Mouse (Mus musculus): ENCODE measurements around the gene Ssh2.
A peak's percentile ranks its signal among the peaks of the same experiment; 100 is the strongest.

The Ssh2 gene

DNA sequence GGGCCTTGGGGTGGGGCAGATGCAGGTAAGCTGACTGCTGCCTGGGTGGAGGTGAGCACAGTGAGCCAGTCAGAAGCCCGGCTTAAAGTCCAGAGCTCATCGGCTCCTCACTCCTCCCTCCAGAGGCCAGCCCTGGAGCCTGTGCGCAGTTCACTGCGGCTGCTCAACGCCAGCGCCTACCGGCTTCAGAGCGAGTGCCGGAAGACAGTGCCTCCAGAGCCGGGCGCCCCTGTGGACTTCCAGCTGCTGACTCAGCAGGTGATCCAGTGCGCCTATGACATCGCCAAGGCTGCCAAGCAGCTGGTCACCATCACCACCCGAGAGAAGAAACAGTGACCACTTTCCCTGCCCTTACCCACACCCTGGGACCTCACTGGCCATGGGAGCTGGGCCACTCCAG, 290.2 kb downstream of the Ssh2 start:
- H3K4me1 ChIP-seq (replicated peaks; ENCODE audit: low read depth, low read length), result peaks cover 83% of the 10 kb centered on the region
- 0 out of 2 replicates have a peak, but pooled peaks cover 2% of the 10 kb centered on the region for H3K27me3 ChIP-seq (ENCODE audit: insufficient read depth, low read length)
- H3K4me3 ChIP-seq (replicated peaks; ENCODE audit: low read length), result 0 out of 2 replicates have a peak overlapping the region, but pooled peaks have one; percentile 46
- TF ChIP-seq POU5F1 (IDR thresholded peaks at IDR 0.05; ENCODE audit: borderline replicate concordance, low read length) (no peak), CTCF (conservative IDR thresholded peaks at IDR 0.05; ENCODE audit: low read length) (no peak), NANOG (IDR thresholded peaks at IDR 0.05; ENCODE audit: borderline replicate concordance, low read length) (no peak)
- peaks cover 76% of the 10 kb centered on the region for H3K36me3 ChIP-seq (ENCODE audit: insufficient read depth, low read length)
- no peaks in the 10 kb centered on the region for H3K9me3 ChIP-seq (ENCODE audit: low read length)

DNA sequence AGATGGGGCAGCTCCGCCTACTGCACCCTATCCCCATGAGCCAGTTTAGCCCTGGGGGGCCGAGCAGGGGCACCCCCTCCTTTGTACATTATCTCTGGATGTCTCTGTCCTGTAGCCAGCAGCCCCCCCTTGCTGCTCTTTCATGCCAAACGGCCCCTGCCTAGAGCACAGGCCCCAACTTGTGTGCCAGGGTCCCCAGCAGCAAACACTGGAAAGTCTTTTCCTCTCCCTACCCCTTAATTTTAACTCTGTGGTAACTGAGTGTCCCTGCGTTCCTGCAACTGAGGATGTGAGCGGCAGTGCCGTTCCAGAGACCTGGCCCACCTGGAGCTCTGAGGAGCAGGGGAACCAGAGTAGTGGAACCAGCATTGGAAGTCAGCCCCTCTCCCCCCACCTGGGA, 290.9 kb downstream of the Ssh2 start:
- 0 out of 2 replicates have a peak, but pooled peaks cover 2% of the 10 kb centered on the region for H3K27me3 ChIP-seq (ENCODE audit: insufficient read depth, low read length)
- no peaks in the 10 kb centered on the region for H3K9me3 ChIP-seq (ENCODE audit: low read length)
- peaks cover 69% of the 10 kb centered on the region for H3K36me3 ChIP-seq (ENCODE audit: insufficient read depth, low read length)
- no peak overlapping the region for H3K4me3 ChIP-seq (replicated peaks; ENCODE audit: low read length)
- TF ChIP-seq NANOG (IDR thresholded peaks at IDR 0.05; ENCODE audit: borderline replicate concordance, low read length), result no peak
- TF ChIP-seq POU5F1 (IDR thresholded peaks at IDR 0.05; ENCODE audit: borderline replicate concordance, low read length), result no peak
- no peak for TF ChIP-seq CTCF (conservative IDR thresholded peaks at IDR 0.05; ENCODE audit: low read length)
- H3K4me1 ChIP-seq (replicated peaks; ENCODE audit: low read depth, low read length), result peaks cover 77% of the 10 kb centered on the region

DNA sequence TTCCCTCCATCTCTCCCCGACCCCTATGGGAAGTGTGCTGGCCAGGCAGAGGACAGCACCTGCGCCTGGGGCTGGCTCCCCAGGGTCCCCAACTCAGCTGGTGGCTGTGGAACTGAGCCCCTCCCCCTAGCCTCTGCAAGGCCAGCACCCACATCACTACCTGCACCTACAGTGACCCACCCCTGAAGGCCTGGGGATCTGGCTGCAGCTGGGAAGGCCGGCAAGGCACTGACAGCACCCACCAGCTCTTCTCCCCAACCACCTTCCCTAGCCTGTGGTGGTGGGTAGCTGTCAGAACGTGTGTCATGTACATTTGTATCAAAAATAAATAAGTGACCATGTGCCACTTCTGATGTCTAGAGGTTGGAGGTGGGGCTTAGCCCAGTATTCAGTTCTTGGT, 291.3 kb downstream of the Ssh2 start:
- Histone ChIP-seq H3K27me3 (ENCODE audit: insufficient read depth, low read length) (peaks cover 5% of the 10 kb centered on the region; the same call in 1 of the 2 replicates), H3K9me3 (ENCODE audit: low read length) (no peaks in the 10 kb centered on the region), H3K36me3 (ENCODE audit: insufficient read depth, low read length) (peaks cover 64% of the 10 kb centered on the region), H3K4me3 (replicated peaks; ENCODE audit: low read length) (no peak overlapping the region), H3K4me1 (replicated peaks; ENCODE audit: low read depth, low read length) (peaks cover 75% of the 10 kb centered on the region)
- TF ChIP-seq NANOG (IDR thresholded peaks at IDR 0.05; ENCODE audit: borderline replicate concordance, low read length) (no peak), POU5F1 (IDR thresholded peaks at IDR 0.05; ENCODE audit: borderline replicate concordance, low read length) (no peak), CTCF (conservative IDR thresholded peaks at IDR 0.05; ENCODE audit: low read length) (no peak)

DNA sequence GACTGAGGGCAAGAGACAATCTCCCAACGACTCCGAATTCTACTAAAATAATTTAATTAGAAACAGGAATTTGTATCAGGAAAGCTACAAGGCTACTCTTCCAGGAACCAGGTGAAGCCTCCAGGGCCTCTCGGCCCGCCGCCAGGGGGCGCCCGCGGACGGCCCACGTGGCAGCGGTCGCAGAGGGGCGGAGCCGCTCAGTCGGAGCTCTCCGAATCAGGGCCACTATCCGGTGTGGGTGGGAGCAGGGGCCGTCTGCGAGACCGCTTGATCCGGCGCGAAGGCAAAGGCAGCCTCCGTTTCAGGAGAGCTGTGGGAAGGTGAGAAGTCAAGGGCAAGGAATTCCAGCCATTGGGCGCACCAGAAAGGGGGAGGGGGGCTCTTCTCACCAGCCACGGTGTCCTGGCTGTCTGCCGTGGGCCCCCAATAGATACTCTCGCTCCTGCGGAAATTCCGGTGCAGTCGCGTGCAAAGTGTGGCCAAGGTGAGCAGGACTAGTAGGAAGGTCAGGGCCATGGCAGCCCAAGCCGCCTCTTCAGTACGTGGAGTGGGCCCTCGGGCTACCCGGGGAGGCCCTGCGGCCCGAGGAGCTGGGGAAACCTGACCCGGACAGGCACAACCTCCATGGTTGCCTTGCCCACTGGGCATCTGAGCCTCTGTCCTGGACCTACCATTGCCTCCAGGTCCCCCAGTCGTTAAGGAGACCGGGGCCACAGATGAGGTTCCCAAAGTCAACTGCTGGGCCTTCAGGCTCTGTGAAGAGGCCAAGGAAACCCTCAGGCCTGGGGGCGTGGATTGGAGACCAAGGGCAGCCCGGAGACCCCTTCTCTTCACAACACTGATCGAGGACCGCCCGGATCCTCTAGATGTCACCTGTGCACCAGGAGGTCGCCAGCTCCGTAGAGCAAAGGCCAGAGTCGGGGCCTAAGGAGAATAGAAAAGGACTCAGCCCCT, 292.3 kb downstream of the Ssh2 start:
- H3K9me3 ChIP-seq (ENCODE audit: low read length), result no peaks in the 10 kb centered on the region

More for the DNA sequence above, 292.3 kb downstream of the Ssh2 start:
- Histone ChIP-seq H3K4me3 (replicated peaks; ENCODE audit: low read length) (peak overlapping the region; percentile 77), H3K36me3 (ENCODE audit: insufficient read depth, low read length) (peaks cover 55% of the 10 kb centered on the region), H3K27me3 (ENCODE audit: insufficient read depth, low read length) (peaks cover 6% of the 10 kb centered on the region; the same call in 1 of the 2 replicates), H3K4me1 (replicated peaks; ENCODE audit: low read depth, low read length) (peaks cover 70% of the 10 kb centered on the region)
- no peak for TF ChIP-seq NANOG (IDR thresholded peaks at IDR 0.05; ENCODE audit: borderline replicate concordance, low read length)
- no peak; the same call in 1 of the 2 replicates for TF ChIP-seq CTCF (conservative IDR thresholded peaks at IDR 0.05; ENCODE audit: low read length)
- TF ChIP-seq POU5F1 (IDR thresholded peaks at IDR 0.05; ENCODE audit: borderline replicate concordance, low read length), result no peak
